Mouse (Mus musculus) testis, adult 2 months (tissue): ENCODE results near the gene Mpped1.

Experiments
- CTCF ChIP-seq: fragments of 200-500 bp; IDR thresholded peaks from 2 replicates; pipeline ENCODE4 v1.5.1; 2012; ENCODE audit warnings: low read depth, mild to moderate bottlenecking, inconsistent platforms, low read length, moderate library complexity; ENCODE audit not compliant: control insufficient read depth, insufficient read depth, insufficient replicate concordance
- POLR2A ChIP-seq: fragments of 200-500 bp; IDR thresholded peaks from 2 replicates; pipeline ENCODE4 v1.6.1; 2012; ENCODE audit warnings: low read depth, mild to moderate bottlenecking, inconsistent platforms, low read length, moderate library complexity; ENCODE audit not compliant: control insufficient read depth

DNA sequence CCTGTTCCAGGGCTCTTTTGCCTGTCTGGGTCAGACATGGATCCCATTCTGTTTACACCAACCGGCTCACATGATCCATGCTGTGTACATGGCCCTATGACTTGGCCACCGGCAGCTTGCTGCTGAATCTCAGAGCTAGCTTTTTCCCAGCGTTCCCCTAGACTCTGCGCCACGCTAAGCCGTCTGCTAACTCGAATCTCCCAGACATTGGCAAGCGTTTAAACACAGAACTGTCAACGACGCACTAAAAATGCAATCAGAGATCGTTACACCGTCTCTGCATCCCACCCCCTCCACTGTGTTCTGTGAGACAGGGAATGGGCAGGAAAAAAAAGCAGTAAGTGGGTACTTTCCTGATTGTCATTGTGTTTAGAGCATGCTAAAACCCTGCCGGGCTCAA, 50.0 kb downstream of the Mpped1 start:
- TF ChIP-seq POLR2A: no peak
- no peak for TF ChIP-seq CTCF
